Mouse (Mus musculus): ENCODE data around the gene Suz12.

GRCm38 (mm10) chr11:80037495-80037894 is 44.6 kb downstream of the Suz12 start:
- TF ChIP-seq CTCF (IDR thresholded peaks at IDR 0.05; ENCODE audit: extremely low read depth, insufficient read depth, insufficient read length, insufficient replicate concordance) (no peak), POLR2A (IDR thresholded peaks at IDR 0.05; ENCODE audit: low read depth, low read length) (no peak)

All from spleen, adult 2 months (tissue).